Mouse (Mus musculus): ENCODE data around the gene Zp1.

Gene Zp1

DNA sequence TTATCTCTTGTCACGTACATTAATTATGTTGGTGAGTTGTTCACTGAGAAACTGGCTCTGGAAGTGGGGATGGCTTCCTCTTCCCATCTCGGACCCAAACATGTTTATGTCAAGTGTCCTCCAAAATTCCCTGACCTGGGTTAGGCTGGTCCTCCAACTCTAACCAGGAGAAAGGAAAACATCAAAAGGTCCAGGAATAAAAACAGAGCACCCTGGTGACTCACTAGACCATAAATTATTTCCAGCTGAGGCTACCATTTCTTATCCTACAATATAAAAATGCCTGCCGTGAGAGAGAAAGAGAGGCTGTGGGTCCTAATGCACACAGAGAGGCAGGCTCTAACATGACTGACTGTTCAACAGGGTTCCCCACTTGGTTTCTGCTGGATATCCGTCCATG, 3.8 kb upstream of the Zp1 start:
- DNase-seq (ENCODE audit: low spot score in 2 of 2): no peak

GRCm38 (mm10) chr19:10921058-10921457, 626 bp upstream of the Zp1 start:
- DNase-seq (ENCODE audit: low spot score in 2 of 2): no peak

DNA sequence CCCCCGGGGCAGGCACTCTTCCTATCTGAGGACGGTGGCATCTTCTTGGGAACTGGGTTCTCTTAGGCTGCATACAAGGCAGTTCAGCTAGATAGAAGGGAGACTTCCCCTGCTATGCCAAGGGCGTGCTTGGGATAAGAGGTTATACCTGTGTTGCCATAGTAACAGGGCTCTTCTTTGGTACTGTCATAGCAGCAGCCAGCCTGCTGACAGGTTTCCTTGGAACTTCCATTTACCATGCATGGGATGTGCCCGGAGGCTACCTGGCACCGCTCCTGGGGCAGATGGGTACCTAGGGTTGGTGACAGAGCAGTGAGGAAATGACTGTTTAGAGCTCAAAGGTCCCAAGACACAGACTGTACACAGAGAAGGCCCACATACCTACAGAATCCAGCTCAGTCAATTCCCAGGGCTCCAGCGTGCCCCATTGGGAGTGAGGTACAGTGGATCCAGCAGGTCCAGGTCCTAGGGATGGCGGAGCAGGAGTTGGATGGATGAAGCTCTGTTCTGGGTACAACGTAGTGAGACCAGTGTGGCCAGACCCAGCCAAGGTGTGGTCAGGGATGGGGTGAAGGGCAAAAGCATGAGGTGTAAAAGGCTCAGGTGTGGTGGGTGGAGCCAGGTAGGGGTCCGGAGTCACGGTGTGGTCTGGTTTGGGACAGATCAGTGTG, 2.0 kb downstream of the Zp1 start:
- DNase-seq (ENCODE audit: low spot score in 2 of 2): no peak

DNA sequence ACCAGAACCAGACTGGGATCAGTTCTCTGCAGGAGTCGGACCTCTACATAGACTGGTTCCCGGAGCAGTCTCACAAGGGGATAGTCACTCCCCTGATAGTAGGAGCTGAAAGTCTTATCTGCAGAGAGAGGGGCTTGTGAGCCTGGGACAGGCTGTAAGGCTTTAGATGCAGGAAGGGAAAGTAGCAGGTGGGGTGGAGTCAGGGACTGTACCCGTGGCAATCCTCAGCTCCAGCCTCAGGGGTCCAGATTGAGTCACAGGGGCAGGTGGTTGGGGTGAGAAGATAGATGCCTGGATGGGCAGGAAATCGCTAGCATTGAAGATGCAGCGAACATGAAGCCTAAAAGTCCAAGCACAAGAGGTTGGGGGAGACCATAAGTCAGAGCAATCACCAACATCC, 3.9 kb downstream of the Zp1 start:
- DNase-seq (ENCODE audit: low spot score in 2 of 2): no peak

- no peak for DNase-seq (ENCODE audit: low spot score in 2 of 2)
These were observed 5.6 kb downstream of the Zp1 start for GRCm38 (mm10) chr19:10914870-10915269.

DNA sequence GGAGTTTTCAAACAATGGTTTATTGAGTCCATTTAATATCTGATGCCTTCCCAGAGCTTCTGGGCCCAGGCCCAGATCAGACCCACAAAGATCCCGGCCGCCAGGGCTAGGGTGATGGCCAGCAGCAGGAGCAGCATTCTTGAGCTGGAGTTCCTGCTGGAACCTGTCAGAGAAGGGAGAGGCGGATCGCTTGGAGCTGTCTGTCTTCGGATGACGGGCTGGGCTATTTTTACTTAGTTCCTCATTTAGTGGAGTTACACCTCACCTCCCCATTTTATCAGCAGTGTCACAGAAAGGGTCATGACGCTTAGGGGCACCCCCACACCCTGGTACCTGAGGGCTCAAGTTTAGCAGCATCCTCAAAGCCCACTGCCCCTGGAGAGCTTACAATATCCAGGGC, 6.1 kb downstream of the Zp1 start:
- no peak for DNase-seq (ENCODE audit: low spot score in 2 of 2)

- DNase-seq (ENCODE audit: low spot score in 2 of 2): no peak
These were observed 11.2 kb downstream of the Zp1 start for GRCm38 (mm10) chr19:10909087-10909721.

DNA sequence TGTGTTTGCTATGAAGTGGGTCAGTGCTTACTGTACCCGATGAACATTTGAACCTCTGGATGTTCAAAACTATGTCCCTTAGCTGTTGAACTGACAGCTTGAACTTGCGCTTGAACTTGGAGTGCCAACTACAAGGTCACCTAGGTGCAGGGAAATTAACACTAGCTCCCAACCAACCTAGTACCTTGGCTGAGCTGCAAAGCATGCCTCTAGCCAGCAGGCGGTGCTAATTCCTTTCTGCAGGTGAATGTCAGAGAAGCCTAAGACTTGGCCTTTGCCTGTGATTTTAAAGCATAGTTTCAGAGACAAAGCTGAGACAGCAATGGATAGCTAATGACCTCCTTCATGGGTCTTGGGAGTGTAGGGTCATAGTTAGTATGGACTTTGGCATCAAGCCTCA, 12.5 kb downstream of the Zp1 start:
- peak; percentile 35 to 38 for DNase-seq (ENCODE audit: low spot score in 2 of 2)

DNA sequence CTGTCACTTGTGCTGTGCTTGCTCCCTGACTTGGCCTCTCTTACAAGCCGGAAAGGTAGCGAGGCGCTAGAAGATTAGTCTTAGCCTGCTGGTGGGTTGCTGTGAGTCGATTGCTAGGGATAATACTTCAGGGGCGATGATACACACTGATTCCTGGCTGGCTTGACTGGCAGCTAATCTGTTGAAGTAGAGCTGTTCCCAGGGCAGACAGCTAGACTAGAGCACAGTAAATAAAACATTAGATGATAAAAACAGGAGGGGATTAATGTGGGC, 14.8 kb downstream of the Zp1 start:
- DNase-seq (ENCODE audit: low spot score in 2 of 2): no peak

DNA sequence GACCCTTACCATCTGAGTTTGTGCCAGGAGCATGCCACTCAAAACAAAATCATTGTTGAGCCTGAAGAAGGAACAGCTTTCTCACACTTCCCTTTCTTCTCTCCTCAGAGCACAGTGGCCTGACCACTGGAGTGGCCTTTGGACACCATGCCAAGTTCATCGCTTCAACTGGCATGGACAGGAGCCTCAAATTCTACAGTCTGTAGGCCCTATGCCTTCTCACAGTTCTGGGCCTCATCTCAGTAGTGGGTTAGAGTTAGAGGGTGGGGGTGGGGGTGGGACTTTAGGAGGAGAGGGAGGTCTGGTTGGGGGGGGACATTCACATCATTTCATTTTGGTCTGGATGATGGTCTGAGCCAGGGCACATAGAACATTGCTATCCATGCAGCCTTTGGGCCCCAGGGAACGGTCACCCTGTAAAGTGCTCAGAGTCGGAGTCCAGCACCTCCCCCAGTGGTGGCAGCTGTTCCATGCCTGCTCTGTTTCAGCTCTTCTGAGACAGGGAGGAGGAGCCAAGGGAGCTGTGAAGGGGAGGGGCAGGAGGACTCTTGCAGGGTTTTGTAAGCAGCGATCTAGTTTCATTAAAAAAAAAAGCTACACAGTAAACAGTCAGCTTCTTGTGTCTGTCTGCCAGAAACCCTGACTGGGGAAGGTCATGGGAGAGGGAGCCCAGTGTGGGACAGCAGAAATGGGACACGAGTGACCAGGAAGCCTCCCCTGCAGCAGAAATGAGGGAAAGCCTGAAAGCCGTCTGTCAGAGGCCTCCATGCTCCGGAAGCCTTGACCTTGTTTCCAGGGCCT, 15.3 kb downstream of the Zp1 start:
- peak; percentile 18 to 37 for DNase-seq (ENCODE audit: low spot score in 2 of 2)

GRCm38 (mm10) chr19:10904512-10904911, 15.9 kb downstream of the Zp1 start:
- DNase-seq (ENCODE audit: low spot score in 2 of 2): no peak

DNA sequence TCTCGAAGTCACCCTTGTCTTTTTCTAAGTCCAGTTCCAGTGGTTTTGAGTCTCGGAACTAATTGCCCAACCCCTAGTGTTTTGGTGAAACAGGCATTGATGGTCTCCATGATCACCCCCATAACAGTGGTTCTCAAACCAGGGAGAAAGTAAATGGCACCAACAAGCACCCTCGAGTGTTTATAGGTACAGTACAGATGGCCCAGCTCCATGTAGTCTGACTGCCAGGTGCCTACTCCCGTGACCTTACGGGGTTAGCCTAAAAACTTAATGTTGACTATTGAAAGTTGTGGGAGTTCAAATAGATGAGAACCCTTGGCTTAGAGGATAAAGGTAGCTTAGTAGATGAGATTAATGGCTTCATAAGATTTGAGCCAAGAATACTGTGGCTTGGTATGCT, 19.4 kb downstream of the Zp1 start:
- DNase-seq (ENCODE audit: low spot score in 2 of 2): no peak

GRCm38 (mm10) chr19:10900315-10900714, 20.1 kb downstream of the Zp1 start:
- no peak for DNase-seq (ENCODE audit: low spot score in 2 of 2)

GRCm38 (mm10) chr19:10897491-10897890, 22.9 kb downstream of the Zp1 start:
- no peak for DNase-seq (ENCODE audit: low spot score in 2 of 2)

DNA sequence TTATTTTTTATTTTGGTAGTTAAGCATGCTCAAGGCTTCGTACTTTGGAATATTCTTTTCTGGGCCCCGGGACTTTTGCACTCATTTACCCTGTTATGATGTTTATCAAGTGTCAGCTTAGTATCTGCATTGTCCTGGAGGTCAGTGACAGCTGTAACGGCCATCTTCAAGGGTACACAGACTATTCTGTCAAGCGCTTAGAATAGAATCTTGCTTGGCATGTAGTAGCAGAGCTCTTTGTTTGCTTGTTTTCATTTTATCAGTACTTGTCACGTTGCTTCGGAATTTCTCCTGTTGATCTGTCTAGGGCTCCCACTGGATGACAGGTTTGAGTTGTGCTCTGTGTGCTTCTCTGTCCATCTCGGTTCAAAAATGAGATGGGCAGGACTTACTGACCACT, 23.6 kb downstream of the Zp1 start:
- no peak for DNase-seq (ENCODE audit: low spot score in 2 of 2)

GRCm38 (mm10) chr19:10895708-10896107, 24.7 kb downstream of the Zp1 start:
- no peak for DNase-seq (ENCODE audit: low spot score in 2 of 2)

GRCm38 (mm10) chr19:10895016-10895528, 25.4 kb downstream of the Zp1 start, which contains the start of gene Prpf19:
Prpf19 (plus strand) TSS chr19:10895231.
- DNase-seq (ENCODE audit: low spot score in 2 of 2): peak; percentile 97

DNA sequence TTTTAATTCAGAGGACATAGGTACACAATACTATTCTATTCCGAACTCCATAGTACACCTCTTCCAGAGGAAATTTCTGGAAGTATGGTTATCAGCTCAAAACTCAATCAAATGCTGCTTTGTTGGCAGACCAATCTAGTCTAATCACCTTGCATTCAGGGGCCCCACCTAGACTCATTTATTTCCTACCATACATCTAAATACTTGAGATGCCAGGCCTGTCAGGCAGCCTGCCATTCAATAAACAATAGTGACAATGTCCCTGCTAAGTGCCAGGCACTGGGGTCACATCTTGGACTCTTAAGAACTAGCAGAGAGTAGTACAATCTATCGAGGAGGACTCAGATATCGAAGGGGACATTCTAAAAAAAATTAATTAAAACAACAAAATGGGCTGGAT, 28.2 kb downstream of the Zp1 start:
- DNase-seq (ENCODE audit: low spot score in 2 of 2): no peak

DNA sequence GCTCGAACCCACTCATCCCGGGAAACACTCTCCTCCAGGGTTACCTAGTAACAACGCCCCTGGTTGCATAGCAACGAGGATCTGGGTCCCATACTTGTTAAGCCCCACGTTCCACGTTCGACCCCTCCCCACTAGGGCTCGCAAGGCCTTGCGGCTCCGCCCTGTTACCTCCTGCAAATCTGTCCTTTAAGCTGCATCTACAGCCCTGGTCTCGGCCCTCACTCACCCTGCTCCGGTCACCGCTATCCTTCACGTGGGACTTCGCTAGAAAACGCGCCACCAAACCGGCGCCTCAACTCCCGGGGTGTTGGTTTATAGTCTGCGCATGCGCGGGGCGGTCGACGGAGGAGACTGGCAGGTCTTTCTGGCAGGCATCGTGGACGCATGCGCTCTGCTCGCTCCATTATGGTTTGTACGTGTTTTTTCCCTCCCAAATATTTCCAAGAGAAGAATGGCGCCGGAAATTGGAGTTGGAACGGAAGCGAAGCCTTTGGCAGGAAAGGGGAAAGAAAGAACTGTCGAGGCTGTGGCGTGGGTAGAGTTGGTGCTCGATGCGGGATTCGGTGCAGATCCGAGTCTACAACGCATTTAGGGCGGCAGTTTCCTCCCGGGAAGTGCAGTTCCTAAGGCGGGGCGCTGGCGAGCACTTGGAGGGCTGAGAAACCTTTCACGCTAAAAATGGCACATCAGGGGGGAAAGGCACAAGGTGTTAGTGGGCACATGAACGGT, 38.8 kb downstream of the Zp1 start, which contains the start of gene Tmem109:
Gene Tmem109, minus strand, starts transcription at position 576 of the 729 bp plus-strand sequence.
- DNase-seq (ENCODE audit: low spot score in 2 of 2): peak; percentile 89 to 91

GRCm38 (mm10) chr19:10880975-10881425, 39.4 kb downstream of the Zp1 start:
- no peak for DNase-seq (ENCODE audit: low spot score in 2 of 2)

DNA sequence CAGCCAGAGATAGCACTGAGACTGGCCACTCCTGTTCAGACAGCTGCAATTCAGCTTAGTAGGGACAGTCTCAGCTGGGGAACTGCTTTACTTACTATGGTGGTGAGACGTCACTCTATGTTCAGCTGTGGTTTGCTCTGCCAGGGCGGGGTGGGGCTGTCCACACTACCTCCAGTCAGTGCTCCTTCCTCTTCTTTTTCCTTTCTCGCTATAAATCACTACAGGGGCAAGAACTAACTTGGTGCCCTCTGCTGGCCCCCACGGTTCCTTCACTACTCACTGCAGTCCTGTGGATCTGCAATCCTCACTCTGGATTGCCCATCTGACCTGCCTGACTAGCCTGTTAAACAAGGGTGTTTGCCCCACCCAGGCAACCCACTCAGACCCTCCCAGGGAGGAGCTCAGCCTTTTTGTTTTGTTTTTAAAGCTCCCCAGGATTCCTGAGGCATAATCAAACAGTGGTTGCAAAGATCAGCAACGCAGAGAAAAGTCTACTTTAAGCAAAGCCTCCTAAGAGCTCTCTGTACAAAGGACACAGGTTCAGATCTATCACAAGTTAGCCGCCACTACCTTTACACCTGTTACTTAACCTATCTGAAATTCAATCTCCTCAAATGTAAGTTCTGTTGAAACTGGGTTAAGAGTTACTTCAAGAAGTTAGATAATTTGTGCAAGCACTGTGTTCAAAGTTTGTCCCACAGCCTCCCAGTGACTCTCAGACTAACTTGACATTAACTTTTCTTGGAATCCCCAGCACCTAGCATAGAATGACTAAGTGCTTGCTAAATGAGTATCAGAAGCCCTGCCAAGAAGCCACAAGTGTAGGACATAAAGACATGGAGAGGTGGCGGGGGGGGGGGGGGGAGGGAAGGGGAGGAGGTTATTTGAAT, 40.1 kb downstream of the Zp1 start:
- peak; percentile 84 for DNase-seq (ENCODE audit: low spot score in 2 of 2)
